Comparison of ENCODE assay signal across 10 mouse cellular contexts in genomic region chr11:55428186-55429012, GRCm38 (mm10). TPM values are rescaled to one million over a fixed set of nuclear protein-coding genes. Genes with fewer than 3 reads are reported as not detected.
DNase-seq lines count a peak whose midpoint lies in the region; ATAC-seq lines count a peak whose summit lies in the region.
"Had no signal": no experiment of that assay in that cellular context is flagged by ENCODE, and none has a peak within 500 bp of the region (broad histone marks: within the 10 kb centered on the region; RNA-seq: fewer than 3 reads in every experiment).

No protein-coding gene starts in this region.

- WGBS in forebrain, embryonic 10.5 days = 49% methylated on average over 16 of the region's 16 CpGs
- WGBS in midbrain, embryonic 12.5 days = 37% methylated on average over 16 of the region's 16 CpGs

- H3K9me3 ChIP-seq in forebrain, embryonic 10.5 days = no peaks in the 10 kb centered on the region
- no peaks in the 10 kb centered on the region for H3K9me3 ChIP-seq in midbrain, embryonic 12.5 days
- H3K9me3 ChIP-seq: G1E; megakaryocyte, embryonic 14.5 days had no signal

- H3K36me3 ChIP-seq in forebrain, embryonic 10.5 days (replicated peaks) = no peaks in the 10 kb centered on the region
- no peaks in the 10 kb centered on the region for H3K36me3 ChIP-seq in midbrain, embryonic 12.5 days
- H3K36me3 ChIP-seq: G1E had no signal

- H3K9ac ChIP-seq in midbrain, embryonic 12.5 days (replicated peaks) = no peak overlapping the region

- peak; percentile 39 to 84 for DNase-seq in urinary bladder, adult 18-20 months (ENCODE audit: low spot score in 2 of 2)
- DNase-seq in urinary bladder, adult 2 months (ENCODE audit: low spot score) = no peak
- peak; percentile 63 for DNase-seq in forebrain, embryonic 10.5 days (ENCODE audit: extremely low spot score, low spot score)
- peak; percentile 93 for DNase-seq in heart, postnatal 10 days
- DNase-seq in kidney, postnatal 4 days = peak; percentile 93 to 96
- peak; percentile 87 for DNase-seq in urinary bladder, postnatal 25 days (ENCODE audit: low spot score)
- no peak for DNase-seq in thymus, postnatal 14 days

- peaks cover 10% of the 10 kb centered on the region; the same call in 1 of the 2 replicates for H3K27me3 ChIP-seq in forebrain, embryonic 10.5 days (ENCODE audit: poor library complexity, severe bottlenecking)
- H3K27me3 ChIP-seq in midbrain, embryonic 12.5 days = no peaks in the 10 kb centered on the region

- peaks cover 43% of the 10 kb centered on the region for H3K4me1 ChIP-seq in forebrain, embryonic 10.5 days
- H3K4me1 ChIP-seq in midbrain, embryonic 12.5 days = peaks cover 30% of the 10 kb centered on the region

- H3K4me3 ChIP-seq in forebrain, embryonic 10.5 days = no peak overlapping the region
- H3K4me3 ChIP-seq in midbrain, embryonic 12.5 days = no peak overlapping the region
- H3K4me3 ChIP-seq: megakaryocyte, embryonic 14.5 days had no signal

- ATAC-seq in midbrain, embryonic 12.5 days (ENCODE audit: low FRiP score, low read depth) = peak; percentile 67

- intact Hi-C loops in heart, postnatal 10 days (cut with DNase I) = loop anchor here (2.0 kb wide), 1 partner anchor 16 kb away; no protein-coding TSS in a partner anchor

- H3K4me2 ChIP-seq in midbrain, embryonic 12.5 days (replicated peaks) = no peak overlapping the region

- peak overlapping the region; percentile 85 for H3K27ac ChIP-seq in forebrain, embryonic 10.5 days
- peak overlapping the region; percentile 60 for H3K27ac ChIP-seq in midbrain, embryonic 12.5 days (replicated peaks)

RNA-seq across cellular contexts. Expression of gene Sparc, which starts 5.4 kb away (rescaled TPM):
- polyA plus RNA-seq in urinary bladder, adult 2 months (2012; rRNA removed) = 3,106 and 3,504 TPM in 2 replicates
- polyA plus RNA-seq in forebrain, embryonic 10.5 days (2016; fragmentation: Nextera tagmentation; extraction: Ambion mirVana) = 311 and 318 TPM in 2 replicates
- 1,000 to 10,000 TPM; 1,750 to 1,767 TPM for total RNA-seq in heart, postnatal 10 days (2021)
- polyA plus RNA-seq in midbrain, embryonic 12.5 days (2016; fragmentation: Nextera tagmentation; extraction: Ambion mirVana) = 470 and 579 TPM in 2 replicates
- polyA plus RNA-seq: G1E had no signal

RNA-seq across cellular contexts. Expression of gene Atox1, which starts 32.6 kb away (rescaled TPM):
- 382 and 536 TPM in 2 replicates for polyA plus RNA-seq in urinary bladder, adult 2 months (2012; rRNA removed)
- polyA plus RNA-seq in forebrain, embryonic 10.5 days (2016; fragmentation: Nextera tagmentation; extraction: Ambion mirVana) = 215 and 218 TPM in 2 replicates
- total RNA-seq in heart, postnatal 10 days (2021) = 100 to 1,000 TPM; 168 to 169 TPM
- polyA plus RNA-seq in midbrain, embryonic 12.5 days (2016; fragmentation: Nextera tagmentation; extraction: Ambion mirVana) = 232 and 237 TPM in 2 replicates

RNA-seq across cellular contexts. Expression of gene G3bp1, which starts 41.1 kb away (rescaled TPM):
- polyA plus RNA-seq in urinary bladder, adult 2 months (2012; rRNA removed) = 41.6 and 41.8 TPM in 2 replicates
- 292 TPM in 2 replicates for polyA plus RNA-seq in forebrain, embryonic 10.5 days (2016; fragmentation: Nextera tagmentation; extraction: Ambion mirVana)
- total RNA-seq in heart, postnatal 10 days (2021) = 10 to 100 TPM; 48.2 to 54.4 TPM
- polyA plus RNA-seq in midbrain, embryonic 12.5 days (2016; fragmentation: Nextera tagmentation; extraction: Ambion mirVana) = 209 and 215 TPM in 2 replicates

Comparison
In these comparisons a context has a peak if more than half of its experiments do, and no peak if none do; other contexts are left out.
1. DNase-seq: peak in urinary bladder, adult 18-20 months (2 of 2), forebrain, embryonic 10.5 days (single experiment), heart, postnatal 10 days (2 of 2), kidney, postnatal 4 days (2 of 2) and urinary bladder, postnatal 25 days (single experiment); none in urinary bladder, adult 2 months (single experiment) and thymus, postnatal 14 days (single experiment).